Mouse (Mus musculus): ENCODE results near the gene Olfr1277. TPM values are rescaled to one million over a fixed set of nuclear protein-coding genes. Genes with fewer than 3 reads are reported as not detected.

The Olfr1277 gene
- polyA plus RNA-seq, 1 experiment from 2014 or later: not detected

Other genes starting within 250 kb of the Olfr1277 start
- gene Gm13941, start 168.1 kb downstream of the Olfr1277 start, polyA plus RNA-seq (2015; fragmentation: Nextera tagmentation; extraction: Ambion mirVana): not detected in 2 replicates
- not detected in 2 replicates for gene Gm15130, start 121.2 kb downstream of the Olfr1277 start, polyA plus RNA-seq (2015; fragmentation: Nextera tagmentation; extraction: Ambion mirVana)
- gene 4930430A15Rik, start 44.5 kb downstream of the Olfr1277 start, polyA plus RNA-seq (2015; fragmentation: Nextera tagmentation; extraction: Ambion mirVana): not detected in 2 replicates
- not detected in 2 replicates for gene Olfr1275, start 38.8 kb downstream of the Olfr1277 start, polyA plus RNA-seq (2015; fragmentation: Nextera tagmentation; extraction: Ambion mirVana)
- not detected in 2 replicates for gene Olfr1276, start 19.6 kb downstream of the Olfr1277 start, polyA plus RNA-seq (2015; fragmentation: Nextera tagmentation; extraction: Ambion mirVana)
- not detected in 2 replicates for gene Olfr1278, start 16.0 kb upstream of the Olfr1277 start, polyA plus RNA-seq (2015; fragmentation: Nextera tagmentation; extraction: Ambion mirVana)
- not detected in 2 replicates for gene Olfr1279, start 26.5 kb upstream of the Olfr1277 start, polyA plus RNA-seq (2015; fragmentation: Nextera tagmentation; extraction: Ambion mirVana)
- gene Olfr1280, start 39.9 kb upstream of the Olfr1277 start, polyA plus RNA-seq (2015; fragmentation: Nextera tagmentation; extraction: Ambion mirVana): not detected in 2 replicates
- gene Olfr1281, start 52.4 kb upstream of the Olfr1277 start, polyA plus RNA-seq (2015; fragmentation: Nextera tagmentation; extraction: Ambion mirVana): not detected in 2 replicates
- not detected in 2 replicates for gene Olfr1282, start 62.0 kb upstream of the Olfr1277 start, polyA plus RNA-seq (2015; fragmentation: Nextera tagmentation; extraction: Ambion mirVana)
- gene Olfr1283, start 92.7 kb upstream of the Olfr1277 start, polyA plus RNA-seq (2015; fragmentation: Nextera tagmentation; extraction: Ambion mirVana): not detected in 2 replicates
- gene Olfr1284, start 101.4 kb upstream of the Olfr1277 start, polyA plus RNA-seq (2015; fragmentation: Nextera tagmentation; extraction: Ambion mirVana): not detected in 2 replicates
- gene Olfr1286, start 149.0 kb upstream of the Olfr1277 start, polyA plus RNA-seq (2015; fragmentation: Nextera tagmentation; extraction: Ambion mirVana): not detected in 2 replicates
- gene Olfr1287, start 175.0 kb upstream of the Olfr1277 start, polyA plus RNA-seq (2015; fragmentation: Nextera tagmentation; extraction: Ambion mirVana): not detected in 2 replicates
- gene Olfr1288, start 200.0 kb upstream of the Olfr1277 start, polyA plus RNA-seq (2015; fragmentation: Nextera tagmentation; extraction: Ambion mirVana): not detected in 2 replicates
- not detected in 2 replicates for gene Olfr1289, start 206.7 kb upstream of the Olfr1277 start, polyA plus RNA-seq (2015; fragmentation: Nextera tagmentation; extraction: Ambion mirVana)
- gene Olfr1290, start 219.7 kb upstream of the Olfr1277 start, polyA plus RNA-seq (2015; fragmentation: Nextera tagmentation; extraction: Ambion mirVana): not detected in 2 replicates
- not detected in 2 replicates for gene Olfr1291-ps1, start 223.1 kb upstream of the Olfr1277 start, polyA plus RNA-seq (2015; fragmentation: Nextera tagmentation; extraction: Ambion mirVana)

Data from lung, embryonic 16.5 days (tissue).